Mouse (Mus musculus) testis, adult 2 months (tissue): ENCODE results near the gene 1700023F06Rik.

Source experiments
- CTCF ChIP-seq: fragments of 200-500 bp; IDR thresholded peaks from 2 replicates; pipeline ENCODE4 v1.5.1; 2012; ENCODE audit warnings: low read depth, mild to moderate bottlenecking, inconsistent platforms, low read length, moderate library complexity; ENCODE audit not compliant: control insufficient read depth, insufficient read depth, insufficient replicate concordance
- POLR2A ChIP-seq: fragments of 200-500 bp; IDR thresholded peaks from 2 replicates; pipeline ENCODE4 v1.6.1; 2012; ENCODE audit warnings: low read depth, mild to moderate bottlenecking, inconsistent platforms, low read length, moderate library complexity; ENCODE audit not compliant: control insufficient read depth

DNA sequence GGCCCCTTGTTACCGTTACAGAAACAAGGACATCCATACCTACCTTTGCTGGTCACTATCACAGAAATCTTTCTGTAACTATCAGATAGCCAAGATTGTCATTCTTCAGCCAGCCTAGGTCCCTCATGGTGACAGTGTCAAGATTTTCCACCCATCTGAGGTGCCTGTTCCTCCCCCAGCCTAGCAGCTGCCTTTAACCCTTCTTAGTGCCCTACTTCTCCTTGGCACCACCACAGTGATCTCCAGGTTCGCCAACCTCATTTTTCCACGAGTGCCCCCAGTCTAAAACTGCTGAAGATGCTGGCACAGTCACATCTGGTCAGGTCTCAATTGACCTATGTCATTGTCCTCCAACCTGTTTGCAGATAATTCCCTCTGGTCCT is 38.3 kb downstream of the 1700023F06Rik start:
- TF ChIP-seq POLR2A (no peak), CTCF (no peak)
